Mouse (Mus musculus) forelimb bud, embryonic 11.5 days (tissue): ENCODE data around the gene Map1b.

Experiments
- DNase-seq: peaks from one replicate; pipeline ENCODE4 v3.0.0-alpha.2; 2012; ENCODE audit warnings: low read depth, low spot score

The Map1b gene

DNA sequence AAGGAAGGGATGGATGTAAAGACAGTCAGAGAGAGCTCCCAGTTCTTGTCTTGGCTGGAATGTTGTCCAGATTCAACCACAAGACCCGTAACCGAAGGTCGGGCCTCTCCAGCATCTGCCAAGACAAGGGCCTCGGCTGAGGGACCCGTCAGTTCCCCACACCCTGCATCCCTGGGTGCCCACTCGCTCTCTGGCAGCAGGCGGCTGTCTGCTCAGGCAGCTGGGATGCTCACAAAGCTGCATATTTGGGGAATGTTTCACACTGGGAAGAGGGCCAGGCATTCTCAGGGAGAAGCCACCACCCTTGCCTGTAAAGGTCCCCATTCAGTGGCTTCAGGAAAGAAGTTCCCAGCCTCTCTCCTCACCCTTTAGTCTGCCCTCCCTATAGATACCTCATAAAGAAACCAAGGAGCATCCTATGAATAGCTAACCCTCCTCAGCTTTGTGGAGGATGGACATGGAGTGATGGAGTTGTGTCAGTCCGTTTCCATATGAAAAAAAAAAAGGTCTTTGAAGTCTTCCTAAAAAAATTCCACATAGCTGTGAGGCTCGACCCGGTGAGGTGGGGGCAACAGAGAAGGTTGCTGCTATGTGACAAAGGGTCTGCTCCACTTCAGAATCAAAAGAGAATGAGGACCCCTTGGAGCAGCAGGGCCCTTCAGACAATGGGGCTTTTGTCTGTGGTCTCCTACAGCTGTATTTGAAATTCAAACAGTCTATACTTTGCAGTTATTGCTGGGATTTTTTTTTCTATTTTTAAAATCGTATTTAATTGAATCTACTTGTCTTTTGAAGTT, 68.7 kb downstream of the Map1b start:
- no peak for DNase-seq

DNA sequence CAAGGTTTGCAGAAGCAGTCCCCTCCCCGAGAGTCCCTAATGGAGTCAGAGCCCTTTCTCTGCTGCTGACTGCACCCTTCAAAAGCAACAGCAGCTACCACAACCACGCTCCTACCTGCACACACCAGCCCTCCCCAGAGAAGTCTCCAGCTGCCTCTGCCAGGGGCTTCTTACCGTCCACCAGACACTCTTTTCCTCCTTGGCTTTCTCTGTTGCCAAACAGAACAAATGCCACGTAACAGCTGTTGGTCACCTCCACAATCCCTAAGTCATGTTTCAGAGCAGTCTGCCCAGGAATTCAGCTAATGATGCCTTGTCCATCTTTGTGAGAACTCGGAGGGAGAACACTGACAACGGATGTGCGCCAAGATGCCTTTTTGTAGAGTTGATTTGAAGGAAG, 69.3 kb downstream of the Map1b start:
- DNase-seq: no peak

DNA sequence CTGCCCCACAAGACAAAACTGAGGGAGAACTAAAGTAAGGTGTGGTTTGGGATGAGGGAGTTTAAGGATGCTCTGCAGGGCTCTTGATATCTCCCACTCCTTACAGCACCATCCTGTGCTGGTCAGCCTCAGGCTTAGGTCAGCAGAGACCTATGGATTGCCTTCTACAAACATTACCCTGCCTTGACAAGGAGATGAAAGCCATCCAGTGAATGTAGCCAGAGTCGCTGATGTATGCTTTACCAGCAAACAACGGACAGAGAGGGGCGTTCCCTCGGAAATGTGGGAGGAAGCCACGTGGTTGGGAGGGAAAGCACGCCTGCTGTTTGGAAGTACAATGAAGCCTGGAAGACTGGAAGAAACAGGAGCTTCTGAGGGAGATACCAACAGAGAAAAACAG, 71.5 kb downstream of the Map1b start:
- DNase-seq: peak; percentile 34

DNA sequence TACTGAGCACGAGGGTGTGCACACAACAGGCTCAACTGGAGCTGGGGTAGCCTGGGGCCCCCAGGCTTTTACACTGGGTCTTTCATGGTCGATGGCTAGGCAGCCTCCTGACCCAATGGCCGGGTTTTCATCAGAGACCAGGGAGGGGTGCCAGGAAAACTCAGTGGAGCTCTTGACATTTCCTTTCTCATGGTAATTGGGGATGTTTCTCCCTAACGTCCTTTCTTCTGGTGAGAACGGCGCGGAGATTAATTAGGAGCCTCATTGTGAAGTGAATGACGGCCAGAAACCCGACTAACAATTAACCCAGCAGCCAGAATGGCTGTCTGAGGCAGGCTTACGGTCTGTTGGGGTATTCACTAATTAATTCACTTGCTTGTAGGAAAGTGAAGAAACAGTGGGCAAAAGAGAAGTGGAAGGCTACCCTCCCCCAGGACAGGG, 71.9 kb downstream of the Map1b start:
- no peak for DNase-seq

DNA sequence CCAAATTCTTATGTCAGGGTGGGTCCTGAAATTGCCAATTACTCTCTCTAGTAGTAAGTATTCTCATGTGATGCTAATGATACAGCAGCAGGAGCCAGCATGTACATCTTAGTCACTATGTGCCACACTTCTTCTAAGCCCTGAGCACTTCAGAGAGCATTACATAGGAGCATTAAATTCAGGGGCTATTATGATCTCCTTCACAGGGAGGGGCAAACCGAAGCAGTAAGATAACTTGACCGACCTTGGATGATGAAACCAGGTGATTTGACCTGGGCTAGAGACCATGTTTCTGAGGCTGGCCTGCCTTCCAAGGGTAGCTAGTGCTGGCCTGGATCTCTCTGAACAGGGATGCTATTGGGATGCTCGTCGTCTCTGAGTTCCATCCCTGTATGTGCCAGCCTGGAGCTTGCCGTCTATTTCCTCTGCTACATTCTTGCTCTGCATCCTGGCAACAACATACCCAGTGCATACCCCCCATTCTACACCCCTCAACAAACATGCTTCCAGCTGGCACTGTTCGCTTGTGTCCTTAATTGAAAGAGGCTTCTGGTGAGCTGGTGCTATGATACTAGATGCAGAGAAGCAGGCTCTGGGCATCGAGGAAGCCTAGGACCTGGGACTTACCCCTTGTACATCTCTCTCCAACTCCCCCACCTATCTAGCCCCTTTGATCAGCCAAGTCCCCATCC, 72.7 kb downstream of the Map1b start:
- no peak for DNase-seq

DNA sequence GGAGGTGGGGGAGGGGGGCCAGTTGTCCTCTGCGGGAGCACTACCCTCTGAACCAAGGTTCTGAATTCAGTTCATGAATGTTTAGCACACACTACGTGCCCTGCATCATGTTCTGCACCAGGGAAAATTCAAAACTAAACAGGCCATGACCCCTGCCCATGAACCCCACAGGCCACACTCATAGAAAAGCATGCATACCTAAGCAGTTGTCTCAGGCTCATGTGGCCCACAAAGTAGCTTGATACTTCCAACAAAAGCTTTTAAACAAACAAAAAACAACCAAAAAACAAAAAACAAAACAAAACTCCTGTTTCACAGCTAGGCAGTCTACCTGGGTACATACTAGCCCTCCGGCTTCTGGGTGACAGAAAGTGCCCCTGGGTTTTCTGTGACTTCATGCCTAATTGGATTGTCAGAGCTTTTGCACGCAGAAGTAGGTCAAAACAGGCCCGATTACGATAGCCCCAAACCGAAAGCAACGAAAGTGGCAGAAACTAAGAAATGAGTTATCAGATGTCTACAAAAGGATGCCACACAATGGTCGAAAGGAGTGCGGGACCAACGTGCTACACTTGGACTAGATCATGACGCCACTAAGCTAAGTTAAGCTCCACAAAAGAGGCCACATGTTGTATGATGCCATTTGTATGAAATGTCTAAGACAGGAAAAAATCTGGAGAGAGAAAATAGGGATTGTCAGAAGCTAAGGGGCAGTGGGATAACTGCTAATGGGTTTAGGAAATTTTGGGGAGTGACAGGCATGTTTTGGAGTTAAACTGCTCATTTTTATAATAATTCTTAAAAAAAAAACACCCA, 73.7 kb downstream of the Map1b start:
- no peak for DNase-seq

DNA sequence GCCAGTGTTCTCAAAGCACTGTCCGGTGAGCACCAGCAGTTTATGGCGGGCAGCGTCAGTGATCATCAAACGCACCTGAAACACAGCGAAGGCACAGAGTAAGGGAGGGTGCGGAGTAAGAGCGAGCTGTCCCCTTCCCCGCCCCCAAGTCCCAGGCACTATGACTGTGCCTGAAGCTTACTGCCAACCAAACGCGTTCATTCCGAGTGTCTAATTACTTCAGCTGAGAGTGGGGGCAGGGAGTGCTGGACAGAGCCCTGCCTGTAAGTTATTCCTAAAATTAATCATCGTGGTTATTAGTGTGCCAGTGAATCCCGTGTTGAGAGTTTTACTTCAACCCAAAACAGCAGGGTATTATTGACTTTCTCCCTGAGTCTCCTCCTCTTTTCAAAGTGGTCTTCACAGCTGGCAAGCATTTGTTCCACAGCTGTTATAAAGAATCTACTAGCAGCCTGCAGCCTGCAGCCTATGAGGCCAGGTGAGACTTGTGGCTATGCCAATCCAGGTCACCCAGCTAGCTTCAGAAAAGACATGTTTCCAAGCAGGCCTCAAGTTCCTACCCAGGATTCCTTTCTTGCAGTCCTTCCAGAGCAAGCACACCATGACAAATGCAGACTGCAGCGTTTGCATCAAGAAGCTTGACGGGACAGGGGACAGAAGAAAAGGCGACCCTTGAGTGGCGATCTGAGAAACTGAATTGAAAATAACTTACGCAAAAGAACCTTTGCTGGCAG, 74.5 kb downstream of the Map1b start:
- peak; percentile 73 for DNase-seq

DNA sequence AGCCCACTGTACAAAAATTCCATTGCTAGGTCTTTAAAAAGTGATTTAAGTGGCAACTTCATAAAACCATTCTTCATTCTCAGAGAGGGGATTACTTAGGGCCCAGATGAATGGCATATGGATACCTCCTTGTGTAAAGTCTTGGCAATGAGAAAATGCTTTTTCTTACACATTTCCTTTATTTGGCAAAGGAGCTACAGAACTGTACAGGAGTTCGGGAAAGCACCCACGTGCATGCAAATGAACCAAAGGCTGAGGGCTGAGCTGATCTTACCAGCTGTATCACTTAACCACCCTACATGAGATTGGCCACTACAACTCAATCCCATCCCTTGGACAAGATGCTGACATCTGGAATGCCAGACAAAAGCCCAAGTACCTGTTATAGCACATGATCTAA, 76.1 kb downstream of the Map1b start:
- no peak for DNase-seq

DNA sequence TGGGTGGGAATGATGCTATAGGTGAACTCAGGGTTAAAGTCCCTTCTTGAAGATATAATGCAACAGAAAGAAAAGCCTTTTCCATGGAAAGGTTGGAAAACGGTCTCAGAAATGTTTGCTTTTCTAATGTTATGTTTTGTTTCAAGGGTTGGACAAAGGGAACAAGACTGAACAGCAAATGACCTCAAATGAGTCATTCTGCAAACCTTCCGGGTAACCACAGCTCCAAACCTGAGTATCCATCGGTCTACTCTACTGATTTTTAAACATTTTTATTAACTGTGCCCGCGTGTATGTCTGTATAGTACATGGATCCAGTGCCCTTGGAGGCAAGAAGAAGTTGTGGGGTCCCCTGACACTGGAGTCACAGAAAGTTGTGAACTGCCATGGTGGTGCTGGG, 77.0 kb downstream of the Map1b start:
- no peak for DNase-seq

DNA sequence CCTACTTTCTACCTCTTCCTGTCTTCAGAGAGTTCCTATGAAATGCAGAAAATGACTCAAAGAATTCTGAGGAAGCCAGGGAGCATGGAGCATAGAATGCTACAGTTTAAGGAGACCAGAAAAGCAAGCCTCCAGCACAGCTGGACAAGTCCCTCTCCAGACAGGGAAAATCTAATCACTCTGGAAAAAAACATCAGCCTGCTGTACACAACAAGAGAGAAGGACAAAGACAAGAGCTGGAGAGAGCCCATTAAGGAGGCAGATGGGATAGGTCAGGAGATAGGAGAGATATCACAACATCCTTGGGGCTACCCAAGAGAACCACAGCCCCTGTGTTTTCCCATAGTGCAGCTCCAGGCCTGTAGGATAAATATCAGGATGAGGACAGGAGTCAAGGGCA, 79.3 kb downstream of the Map1b start:
- no peak for DNase-seq

DNA sequence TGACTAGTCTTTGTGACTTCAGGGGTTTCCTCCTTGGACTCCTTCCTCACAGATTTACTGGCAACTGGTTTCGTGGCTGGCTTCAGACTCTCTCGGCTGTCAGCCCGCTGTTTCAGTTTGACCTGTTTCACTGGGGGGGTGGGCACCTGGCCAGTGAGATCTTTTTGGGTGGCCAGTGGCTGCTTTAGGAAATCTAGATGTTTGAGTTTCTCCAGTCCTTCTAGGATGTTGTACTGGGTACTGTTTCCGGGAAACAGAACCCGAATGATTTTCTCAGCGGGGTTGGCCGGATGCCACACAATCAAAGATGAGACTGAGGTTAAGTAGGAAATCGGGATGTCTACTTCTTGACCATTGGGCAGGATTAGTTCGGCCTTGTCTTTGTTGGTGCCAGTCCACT, 81.8 kb downstream of the Map1b start:
- no peak for DNase-seq

DNA sequence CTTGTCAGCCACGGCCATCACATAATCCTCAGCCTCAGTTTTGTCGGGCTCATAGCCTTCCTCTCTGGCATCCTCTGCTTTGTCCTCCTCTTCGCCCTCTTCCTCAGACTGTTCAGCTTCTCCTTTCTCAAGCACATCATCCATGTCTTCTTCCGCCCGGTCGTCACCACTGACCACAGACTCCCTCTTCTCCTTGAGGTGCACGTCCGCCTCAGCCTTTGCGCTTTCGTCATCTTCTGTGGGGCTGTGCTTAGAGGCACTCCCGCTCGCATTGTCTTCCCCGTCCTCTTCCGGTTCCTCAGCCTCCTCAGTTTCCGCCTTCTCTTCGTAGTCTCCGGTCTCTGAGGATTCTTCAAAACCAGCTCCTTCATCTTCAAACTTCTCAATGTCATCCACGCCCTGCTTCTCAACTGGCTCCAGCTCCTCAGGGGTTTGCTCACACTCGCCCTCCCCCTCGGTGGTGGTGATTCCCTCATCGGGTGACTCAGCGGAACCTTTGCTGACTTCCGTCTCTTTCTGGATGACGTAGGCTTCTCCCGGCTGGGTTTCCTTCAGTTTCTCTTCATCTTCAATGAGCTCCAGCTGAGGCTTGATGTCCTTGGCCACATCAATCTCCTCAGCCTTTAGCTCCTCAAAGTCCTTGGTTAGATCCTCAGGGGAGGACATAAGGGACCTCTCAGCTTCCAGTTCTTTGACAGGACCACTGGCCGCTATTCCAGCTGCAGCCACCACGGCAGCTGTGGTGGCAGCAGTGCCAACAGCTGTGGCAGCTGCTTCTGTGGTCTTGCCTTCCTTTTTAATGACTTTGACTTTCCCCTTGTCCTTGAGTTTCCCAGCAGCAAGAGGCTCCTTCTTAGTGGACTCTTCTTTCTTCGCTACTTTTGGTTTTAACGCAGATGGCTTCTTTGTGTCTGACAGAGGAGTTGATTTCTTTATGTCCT, 83.0 kb downstream of the Map1b start:
- DNase-seq: no peak

DNA sequence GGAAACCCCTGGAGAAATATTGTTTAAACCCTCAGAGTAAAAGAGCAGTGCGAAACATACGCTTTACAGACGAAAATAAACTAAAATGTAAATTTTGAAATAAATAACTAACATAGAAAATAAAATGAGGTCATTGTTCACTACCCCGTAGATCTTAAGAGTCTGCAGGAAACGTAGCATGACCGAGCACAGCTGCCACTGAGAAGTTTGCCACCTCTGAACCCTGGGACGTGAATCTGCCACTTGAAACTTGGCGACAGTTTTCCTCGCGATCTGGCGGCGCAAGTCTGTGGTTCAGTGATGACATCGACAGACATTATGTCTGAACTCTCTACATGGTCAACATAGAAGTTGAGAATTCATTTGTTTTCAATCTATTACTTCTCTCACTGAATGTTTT, 92.8 kb downstream of the Map1b start:
- DNase-seq: no peak

DNA sequence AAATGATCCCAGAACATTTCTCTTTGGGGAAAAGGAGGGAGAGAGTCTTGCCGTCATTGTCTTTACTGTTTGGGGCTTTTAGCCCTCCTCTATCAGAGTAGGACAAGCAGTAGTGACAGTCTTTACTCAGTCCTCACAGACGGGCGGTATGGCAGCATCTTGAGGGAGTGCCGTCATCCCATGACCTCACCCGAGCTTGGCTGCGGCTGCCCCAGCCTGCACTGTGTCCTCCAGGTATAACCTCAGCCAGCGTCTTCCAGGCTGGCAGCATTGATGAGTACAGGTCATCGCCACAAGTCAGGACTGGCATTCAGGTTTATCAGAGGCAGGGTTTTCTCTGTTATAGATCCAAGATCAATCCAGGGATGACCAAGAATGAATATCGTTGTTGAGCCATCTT, 99.7 kb downstream of the Map1b start:
- no peak for DNase-seq

DNA sequence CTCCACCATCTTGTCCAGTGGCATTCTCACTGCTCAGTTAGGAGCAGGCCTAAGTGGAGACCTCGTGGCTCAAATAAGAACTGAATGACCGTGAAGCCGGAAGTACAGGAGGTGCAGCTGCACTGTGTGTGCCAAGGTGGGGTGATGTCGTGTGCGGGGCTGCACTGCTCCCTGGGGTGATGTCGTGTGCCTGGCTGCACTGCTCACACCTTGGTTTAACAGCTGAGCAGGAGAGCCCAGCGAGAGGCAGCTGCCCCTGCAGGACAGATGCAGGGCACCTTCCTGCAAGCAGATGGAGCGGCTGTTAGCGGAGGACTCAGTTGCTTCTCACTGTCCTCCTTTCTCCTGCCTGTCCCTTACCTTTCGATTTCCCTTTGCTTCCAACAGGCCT, 102.0 kb downstream of the Map1b start:
- DNase-seq: no peak

DNA sequence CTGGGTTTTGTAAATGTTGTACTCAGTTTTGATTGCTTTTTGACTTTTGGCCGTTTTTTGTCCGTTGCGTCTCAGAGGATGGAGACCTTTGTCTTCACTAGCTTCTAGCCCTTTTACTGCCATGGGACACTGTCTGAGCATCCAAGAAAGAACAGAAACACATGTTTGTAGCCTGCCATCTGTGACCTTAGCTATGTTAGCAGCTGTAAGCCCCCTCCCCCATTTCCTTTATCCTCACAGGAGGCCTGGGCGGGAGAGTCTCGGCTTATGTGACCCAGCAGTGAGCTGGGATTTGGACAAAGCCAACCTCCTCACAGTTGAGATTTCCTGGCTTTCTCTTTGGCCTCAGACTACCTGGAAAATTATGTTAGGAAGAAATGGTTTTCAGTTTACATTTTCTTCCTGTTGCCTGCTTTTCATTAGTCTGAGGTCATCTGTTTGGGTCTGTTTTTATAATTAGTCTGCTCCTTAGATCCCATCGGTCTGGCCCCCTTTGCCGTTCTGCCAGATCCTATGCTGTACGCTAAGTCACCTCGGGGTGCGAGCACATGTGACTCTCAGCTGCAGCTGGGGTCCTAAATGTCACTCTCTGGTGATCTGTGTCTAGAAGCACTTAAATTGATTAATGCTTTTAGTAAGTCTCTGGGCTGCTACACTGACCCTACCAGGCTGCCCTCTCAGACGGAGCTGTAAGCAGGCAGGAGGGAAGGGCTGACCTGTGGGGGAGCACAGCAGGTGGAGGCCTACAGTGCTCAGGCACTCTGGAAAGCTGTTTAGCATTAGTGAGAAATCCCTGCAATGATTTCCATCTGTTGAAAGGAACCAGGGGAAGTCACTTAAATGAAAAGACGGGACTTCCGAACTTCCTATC, 102.6 kb downstream of the Map1b start:
- peak; percentile 89 for DNase-seq

DNA sequence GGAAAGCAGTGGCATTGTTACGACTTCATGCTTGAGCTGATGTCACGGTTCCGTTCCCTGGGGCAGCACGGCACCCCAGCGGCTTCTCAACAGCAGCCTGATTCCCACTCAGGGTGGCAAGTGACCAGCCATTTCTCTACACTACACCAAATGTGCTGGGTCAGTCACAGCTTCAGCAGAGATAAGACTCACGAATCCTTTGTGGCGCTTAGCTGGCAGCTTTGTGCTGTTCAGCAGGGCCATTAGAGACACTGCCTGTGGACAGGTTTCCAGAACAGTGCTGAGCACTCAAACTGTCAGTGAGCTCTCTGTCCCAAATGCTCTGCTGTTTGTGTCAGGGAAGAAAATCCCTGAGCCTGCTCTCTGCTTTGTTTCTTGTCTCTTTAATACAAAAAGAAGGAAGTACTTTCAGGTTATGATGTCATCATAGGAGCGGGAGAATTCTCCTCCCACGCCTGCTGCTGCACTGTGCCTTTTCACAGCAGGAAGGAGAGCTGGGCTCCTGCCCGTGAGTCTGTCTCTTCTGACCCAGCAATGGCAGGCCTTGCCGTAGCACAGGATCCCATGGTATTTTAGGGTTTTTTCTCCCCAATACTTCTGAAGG, 103.8 kb downstream of the Map1b start:
- DNase-seq: peak; percentile 24

DNA sequence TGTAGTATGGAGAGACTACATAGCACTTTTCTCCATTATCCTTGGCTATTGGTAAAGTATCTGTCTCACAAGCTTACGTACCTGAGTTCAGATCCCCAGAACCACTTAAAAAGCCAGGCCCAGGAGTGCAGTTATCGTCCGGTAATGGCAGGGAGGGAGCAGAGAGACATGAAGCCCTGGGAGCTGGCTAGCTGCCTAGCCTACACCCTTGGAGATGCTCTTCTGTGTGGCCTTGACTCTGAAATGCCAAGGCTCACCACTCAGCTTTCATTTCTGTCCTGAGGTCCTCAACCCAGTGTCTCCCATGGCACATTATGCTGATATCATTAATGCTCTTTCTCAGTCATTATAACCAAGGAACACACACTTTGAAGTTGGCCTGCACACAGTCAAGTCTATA, 104.6 kb downstream of the Map1b start:
- no peak for DNase-seq
